ENCODE assay signal across 9 mouse cellular contexts in genomic region chr10:8715679-8716284, GRCm38 (mm10).
DNase-seq lines count a peak whose midpoint lies in the region; ATAC-seq and TF ChIP-seq lines count a peak whose summit lies in the region.
"Had no signal": no experiment of that assay in that cellular context is flagged by ENCODE, and none has a peak within 500 bp of the region (broad histone marks: within the 10 kb centered on the region; RNA-seq: fewer than 3 reads in every experiment).

No protein-coding gene starts in this region.

- 19% methylated on average over 12 of the region's 12 CpGs for WGBS in hindbrain, embryonic 16.5 days

- ATAC-seq in hindbrain, embryonic 16.5 days = peak; percentile 86

- peak overlapping the region; percentile 35 for H3K4me2 ChIP-seq in hindbrain, embryonic 16.5 days (ENCODE audit: low read length)

- TF ChIP-seq CTCF in gastrocnemius, adult 2 months (IDR thresholded peaks at IDR 0.05) = peak; percentile 96

- DNase-seq in R1 (ENCODE audit: low read depth, low spot score) = peak; percentile 78
- peak; percentile 92 to 93 for DNase-seq in cerebellum, postnatal 10 days
- peak; percentile 83 for DNase-seq in gastrocnemius, adult 2 months
- DNase-seq in layer of hippocampus, postnatal 25 days (ENCODE audit: extremely low spot score in 1 of 2, low spot score in 1 of 2) = peak; percentile 70 to 85
- peak; percentile 83 for DNase-seq in lung, postnatal 36 days
- peak; percentile 76 for DNase-seq in retina, postnatal 1 day
- peak; percentile 58 to 65 for DNase-seq in urinary bladder, adult 18-20 months (ENCODE audit: low spot score in 2 of 2)

- H3K36me3 ChIP-seq in hindbrain, embryonic 16.5 days (ENCODE audit: control insufficient read depth, insufficient read depth, low read length) = no peaks in the 10 kb centered on the region

- H3K4me1 ChIP-seq in hindbrain, embryonic 16.5 days (ENCODE audit: control insufficient read depth, insufficient read depth, low read depth, low read length) = no peaks in the 10 kb centered on the region

- intact Hi-C loops in gastrocnemius, adult 2 months (cut with DNase I) = loop anchor here (10.0 kb wide), 1 partner anchor 391 kb away; no protein-coding TSS in a partner anchor

- H3K9ac ChIP-seq in hindbrain, embryonic 16.5 days (ENCODE audit: low read depth, low read length) = peak overlapping the region; percentile 40; the same call in 1 of the 2 replicates

- H3K9me3 ChIP-seq in hindbrain, embryonic 16.5 days (ENCODE audit: control insufficient read depth, low read length) = no peaks in the 10 kb centered on the region

- H3K27me3 ChIP-seq in hindbrain, embryonic 16.5 days (replicated peaks; ENCODE audit: control insufficient read depth, insufficient read depth, low read length) = no peaks in the 10 kb centered on the region

- H3K27ac ChIP-seq in gastrocnemius, adult 2 months = no peak overlapping the region
- H3K27ac ChIP-seq in hindbrain, embryonic 16.5 days (ENCODE audit: low read depth, low read length) = no peak overlapping the region
- H3K27ac ChIP-seq: macrophage had no signal

- H3K4me3 ChIP-seq in gastrocnemius, adult 2 months = no peak overlapping the region
- H3K4me3 ChIP-seq in hindbrain, embryonic 16.5 days (ENCODE audit: low read length) = no peak overlapping the region
